Mouse (Mus musculus): Measurements from ENCODE around the gene Pla2g4c.

- TF ChIP-seq POLR2A (IDR thresholded peaks at IDR 0.05; ENCODE audit: low read depth, low read length) (no peak), CTCF (IDR thresholded peaks at IDR 0.05; ENCODE audit: borderline replicate concordance, insufficient read depth, low read length) (no peak)
Measured at GRCm38 (mm10) chr7:13291370-13291769, 33.1 kb upstream of the Pla2g4c start.

Measured in embryonic fibroblast, embryonic 13.5 days (primary cell).